Mouse (Mus musculus): ENCODE results near the gene Snx20.

The Snx20 gene

GRCm38 (mm10) chr8:88604065-88605038 lies 31.6 kb downstream of the Snx20 start:
- DNase-seq (ENCODE audit: low spot score), result peak; percentile 30

GRCm38 (mm10) chr8:88603446-88603989 lies 32.4 kb downstream of the Snx20 start:
- no peak for DNase-seq (ENCODE audit: low spot score)

- DNase-seq (ENCODE audit: low spot score), result no peak
Observed at GRCm38 (mm10) chr8:88599491-88599890, 36.4 kb downstream of the Snx20 start.

DNA sequence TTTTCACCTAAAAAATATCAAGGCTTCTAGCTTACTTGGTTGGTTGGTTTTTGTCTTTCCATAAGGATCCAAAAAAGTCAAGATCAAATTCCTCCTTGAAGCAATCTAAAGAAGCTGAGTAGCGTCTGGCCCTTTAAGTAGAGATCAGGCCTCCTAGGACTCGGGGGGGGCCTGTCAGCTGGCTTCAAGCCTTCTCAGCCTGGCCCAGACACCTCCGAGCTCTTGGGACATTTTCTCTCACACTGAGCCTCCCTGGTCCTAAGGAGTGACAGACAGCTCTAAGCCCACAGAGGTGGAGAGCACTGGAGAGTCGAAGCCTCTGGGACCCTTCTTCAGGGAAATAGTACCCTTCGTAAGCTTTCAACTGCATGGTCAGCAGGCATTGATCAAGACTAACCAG lies 37.4 kb downstream of the Snx20 start:
- DNase-seq (ENCODE audit: low spot score), result no peak

GRCm38 (mm10) chr8:88596042-88596441 lies 39.9 kb downstream of the Snx20 start:
- DNase-seq (ENCODE audit: low spot score), result no peak

DNA sequence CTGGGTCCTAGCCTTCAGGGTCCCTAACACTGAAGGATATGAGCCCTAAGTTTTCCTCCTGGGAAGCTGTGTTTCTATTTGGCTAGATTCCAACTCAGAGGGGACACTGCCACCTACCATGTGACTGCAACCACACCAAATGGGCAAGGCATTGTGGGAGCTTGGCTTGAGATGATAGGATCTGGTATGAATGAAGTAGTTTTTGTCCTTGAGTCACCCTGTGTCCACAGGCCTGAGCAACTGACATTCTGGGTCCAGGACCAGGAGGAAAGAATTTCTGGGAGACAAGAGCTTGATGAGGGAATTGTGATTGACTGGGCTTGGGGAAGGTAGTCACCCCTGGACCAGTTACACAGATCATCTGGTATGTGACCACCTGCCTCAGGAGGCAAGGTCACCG lies 42.0 kb downstream of the Snx20 start:
- no peak for DNase-seq (ENCODE audit: low spot score)

DNA sequence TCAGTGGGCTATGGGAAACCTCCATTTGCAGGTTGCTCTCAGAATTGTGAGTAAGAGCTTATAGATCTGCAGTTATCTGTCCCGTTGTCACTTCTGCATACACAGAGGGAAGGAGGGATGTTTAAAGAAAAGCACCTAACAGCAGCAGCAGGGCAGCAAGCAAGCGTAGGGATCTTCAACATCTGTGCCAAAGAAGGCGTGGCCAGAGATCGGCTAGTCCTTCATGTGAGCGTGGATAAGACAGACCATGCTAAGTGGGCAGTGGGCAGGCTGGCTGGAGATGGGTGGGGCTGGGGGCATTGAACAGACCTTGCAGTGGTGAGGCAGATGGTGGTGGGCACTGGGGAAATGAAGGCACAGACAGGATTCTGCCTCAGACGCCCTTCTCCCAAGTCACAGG lies 45.7 kb downstream of the Snx20 start:
- DNase-seq (ENCODE audit: low spot score), result no peak

GRCm38 (mm10) chr8:88588205-88588889 lies 47.6 kb downstream of the Snx20 start:
- DNase-seq (ENCODE audit: low spot score), result no peak

- no peak for DNase-seq (ENCODE audit: low spot score)
Observed at GRCm38 (mm10) chr8:88583863-88584262, 52.1 kb downstream of the Snx20 start.

DNA sequence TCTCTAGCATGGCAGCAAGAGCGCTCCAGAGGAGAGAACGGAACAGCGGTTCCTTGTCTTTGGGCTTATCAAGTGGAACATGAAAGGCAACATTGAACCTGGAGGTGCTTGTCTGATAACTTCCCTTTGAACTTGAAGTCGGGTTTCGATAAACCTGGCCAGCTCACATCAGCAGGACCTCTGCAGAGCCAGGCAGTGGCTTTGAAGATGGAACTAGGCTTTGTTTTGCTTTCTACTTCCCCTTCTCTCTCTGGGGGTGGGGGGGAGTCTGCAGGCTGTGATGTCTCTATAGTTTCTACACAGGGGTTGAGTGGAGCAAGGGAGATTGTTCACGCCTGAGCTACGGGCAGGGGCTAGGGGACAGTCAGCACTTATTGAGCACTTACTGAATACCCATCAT lies 55.1 kb downstream of the Snx20 start:
- no peak for DNase-seq (ENCODE audit: low spot score)

DNA sequence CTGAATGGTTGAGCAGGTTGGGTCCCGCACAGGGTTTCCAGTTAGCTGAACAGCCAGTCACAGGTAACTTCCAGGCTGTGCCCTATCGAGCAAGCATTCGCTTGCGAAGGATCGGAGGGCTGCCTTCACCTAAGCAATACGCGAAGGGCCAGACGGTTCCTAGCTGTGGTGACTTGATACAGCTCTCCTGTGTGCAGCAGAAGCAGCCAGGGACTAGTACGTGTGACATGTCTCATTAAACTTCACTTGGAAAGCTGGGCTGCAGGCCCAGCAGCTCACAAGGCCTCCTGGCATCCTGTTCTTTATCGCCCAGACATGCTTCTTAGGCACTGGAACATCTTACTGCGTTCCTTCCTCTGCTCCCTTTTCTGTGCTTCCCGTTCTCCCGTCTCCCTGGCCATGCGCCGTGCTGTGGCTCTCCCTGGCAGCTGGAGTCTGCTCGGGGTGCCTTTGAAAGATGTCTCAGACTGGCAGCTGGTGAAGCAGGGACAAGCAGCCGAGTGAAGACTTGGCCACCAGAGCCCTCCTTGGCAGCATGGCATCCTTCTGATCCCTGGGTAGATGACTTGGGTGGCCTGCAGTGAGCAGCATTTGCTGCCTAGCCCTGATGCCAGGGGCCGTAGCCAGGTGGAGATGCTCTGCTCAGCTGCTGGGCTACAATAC lies 56.1 kb downstream of the Snx20 start:
- DNase-seq (ENCODE audit: low spot score), result no peak

DNA sequence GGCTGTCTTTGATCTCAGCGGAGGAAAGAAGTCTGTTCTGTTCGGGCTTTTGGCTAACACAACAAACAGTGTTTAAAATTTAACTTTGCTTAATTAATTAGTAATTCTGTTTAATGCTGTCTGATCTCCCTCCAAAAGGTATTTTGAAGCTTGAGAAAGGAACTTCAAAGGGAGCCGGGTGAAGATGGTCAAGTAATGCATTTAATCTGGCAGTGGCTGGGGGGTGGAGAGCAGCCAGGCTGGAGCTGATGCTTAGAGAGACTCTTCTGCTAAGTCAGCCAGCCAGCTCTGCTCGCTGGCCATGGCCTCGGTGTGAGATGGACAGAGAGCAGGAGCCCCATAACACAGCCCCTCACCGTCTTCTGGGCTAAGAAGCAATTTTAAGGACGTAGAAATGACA lies 56.7 kb downstream of the Snx20 start:
- no peak for DNase-seq (ENCODE audit: low spot score)

DNA sequence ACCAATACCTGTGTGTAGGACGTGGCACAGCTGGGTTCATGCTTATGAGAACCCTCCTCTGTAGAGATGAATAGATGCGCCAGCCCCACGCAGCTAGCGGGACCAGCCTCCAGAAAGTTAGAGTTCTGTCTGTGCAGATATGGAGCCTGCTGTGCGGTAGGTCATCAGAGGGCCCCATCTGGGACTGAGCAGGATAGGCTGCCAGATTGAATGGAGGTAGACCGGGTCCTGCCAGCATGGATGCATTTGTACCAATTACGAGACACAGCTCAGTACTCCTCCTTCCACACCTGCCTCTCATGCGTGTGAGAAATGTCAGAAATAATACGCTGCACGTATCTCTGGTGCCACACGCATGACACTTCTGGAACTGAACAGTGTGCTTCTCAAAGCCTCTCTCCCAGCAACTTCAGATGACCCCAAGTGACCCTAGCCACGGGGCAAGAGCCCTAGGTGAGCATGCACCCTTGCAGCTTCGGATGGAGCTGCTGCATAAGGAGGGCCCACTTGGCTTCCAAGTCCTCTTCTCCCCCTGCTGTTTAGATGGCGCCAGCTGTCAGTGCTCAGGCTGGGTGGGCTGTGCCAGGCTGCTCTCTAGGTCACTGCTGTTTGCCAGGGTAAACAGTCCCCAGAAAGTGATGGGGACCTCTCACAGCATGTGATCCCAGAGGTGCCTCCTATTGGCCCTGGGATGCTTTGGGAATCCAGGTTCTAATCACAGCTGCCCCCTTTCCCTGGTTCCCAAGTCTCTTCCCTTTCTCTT lies 57.3 kb downstream of the Snx20 start:
- no peak for DNase-seq (ENCODE audit: low spot score)

DNA sequence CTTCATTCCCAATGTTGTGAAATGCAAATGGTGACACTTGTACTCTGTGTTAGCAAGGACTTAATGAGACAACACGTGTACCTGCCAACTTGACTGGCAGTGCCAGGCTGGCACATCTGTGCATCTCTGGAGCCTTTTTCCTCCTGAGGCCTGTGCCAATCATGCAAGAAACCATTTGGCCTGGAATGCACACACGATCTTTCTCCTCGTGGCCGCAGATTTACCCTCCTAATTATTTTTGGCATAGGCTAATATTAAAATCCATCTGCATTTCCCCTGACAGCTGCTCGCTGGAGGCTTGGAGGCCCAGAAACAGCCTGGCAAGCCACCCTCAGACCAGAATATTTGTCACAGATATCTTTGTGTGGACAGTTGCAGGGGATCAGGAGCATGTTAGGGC lies 58.3 kb downstream of the Snx20 start:
- no peak for DNase-seq (ENCODE audit: low spot score)
